Mouse (Mus musculus) liver, embryonic 12.5 days (tissue): ENCODE measurements around the gene Mpdu1. TPM values are rescaled to one million over a fixed set of nuclear protein-coding genes. Genes with fewer than 3 reads are reported as not detected.

Source experiments
- ATAC-seq: fragments of 200-750 bp; cut with Nextera tagmentation; 2 replicates; pipeline ENCODE4 v1.8.0; 2017; ENCODE audit warnings: moderate number of reproducible peaks, mild to moderate bottlenecking, moderate library complexity
- H3K27ac ChIP-seq: fragments of 300-500 bp; sonication (generic); 2 replicates; pipeline ENCODE4 v1.5.1; 2016; ENCODE audit warnings: mild to moderate bottlenecking
- H3K27me3 ChIP-seq: fragments of 300-500 bp; sonication (generic); replicated peaks from 2 replicates; pipeline ENCODE4 v1.6.1; 2016; ENCODE audit warnings: mild to moderate bottlenecking, moderate library complexity
- H3K36me3 ChIP-seq: fragments of 300-500 bp; sonication (generic); 2 replicates; pipeline ENCODE4 v1.6.1; 2016; ENCODE audit warnings: mild to moderate bottlenecking, moderate library complexity
- H3K4me1 ChIP-seq: fragments of 300-500 bp; sonication (generic); 2 replicates; pipeline ENCODE4 v1.6.1; 2016
- H3K4me2 ChIP-seq: fragments of 300-500 bp; sonication (generic); 2 replicates; pipeline ENCODE4 v1.6.1; 2016; ENCODE audit warnings: mild to moderate bottlenecking, moderate library complexity
- H3K4me3 ChIP-seq: fragments of 300-500 bp; sonication (generic); 2 replicates; pipeline ENCODE4 v1.5.1; 2016; ENCODE audit warnings: mild to moderate bottlenecking, moderate library complexity
- H3K9ac ChIP-seq: fragments of 300-500 bp; sonication (generic); 2 replicates; pipeline ENCODE4 v1.6.1; 2016; ENCODE audit warnings: mild to moderate bottlenecking, moderate library complexity
- H3K9me3 ChIP-seq: fragments of 300-500 bp; sonication (generic); replicated peaks from 2 replicates; pipeline ENCODE4 v1.6.1; 2016; ENCODE audit warnings: mild to moderate bottlenecking, moderate library complexity
- WGBS: fragments of 180-500 bp; shearing (Covaris S2); methylation state at CpG from one replicate; pipeline ENCODE4 v1.1.7; 2016; ENCODE audit not compliant: insufficient replicate concordance; 5-methylcytosine and 5-hydroxymethylcytosine counted together
- polyA plus RNA-seq: library from polyadenylated mRNA; unstranded; fragments of >200 nt; fragmentation: Nextera tagmentation; extraction: Ambion mirVana; gene quantifications from 2 replicates; pipeline ENCODE4 v1.2.1, GENCODE M21; 2016

Mpdu1 gene
- polyA plus RNA-seq, result 38.2 and 39.4 TPM in 2 replicates

- peak within 1 kb of the TSS; percentile 93 for H3K27ac ChIP-seq
- H3K4me2 ChIP-seq, result peak within 1 kb of the TSS; percentile 75
- H3K4me1 ChIP-seq, result peaks cover 49% of the 10 kb centered on the region
- ATAC-seq, result peak; percentile 93
- H3K9ac ChIP-seq, result peak within 1 kb of the TSS; percentile 70
- no peaks in the 10 kb centered on the region for H3K27me3 ChIP-seq
- peak within 1 kb of the TSS; percentile 68 for H3K4me3 ChIP-seq
- no peaks in the 10 kb centered on the region for H3K9me3 ChIP-seq
- H3K36me3 ChIP-seq, result peaks cover 66% of the 10 kb centered on the region
- under 1% methylated on average over 48 of the region's 48 CpGs for WGBS
These were observed at the start of gene Mpdu1 for GRCm38 (mm10) chr11:69662213-69662966. Gene Mpdu1, minus strand, starts transcription at chr11:69662642.

- H3K27me3 ChIP-seq, result no peaks in the 10 kb centered on the region
- peak overlapping the region; percentile 22; the same call in 1 of the 2 replicates for H3K9ac ChIP-seq
- WGBS, result 62% methylated on average over 2 of the region's 2 CpGs
- no peak overlapping the region for H3K4me3 ChIP-seq
- 0 out of 2 replicates have a peak overlapping the region, but pooled peaks have one; percentile 15 for H3K27ac ChIP-seq
- no peaks in the 10 kb centered on the region for H3K9me3 ChIP-seq
- H3K36me3 ChIP-seq, result no peaks in the 10 kb centered on the region
- no peak overlapping the region for H3K4me2 ChIP-seq
- no peak for ATAC-seq
- peaks cover 40% of the 10 kb centered on the region for H3K4me1 ChIP-seq
These were observed 48.6 kb upstream of the Mpdu1 start for GRCm38 (mm10) chr11:69711082-69711481.

DNA sequence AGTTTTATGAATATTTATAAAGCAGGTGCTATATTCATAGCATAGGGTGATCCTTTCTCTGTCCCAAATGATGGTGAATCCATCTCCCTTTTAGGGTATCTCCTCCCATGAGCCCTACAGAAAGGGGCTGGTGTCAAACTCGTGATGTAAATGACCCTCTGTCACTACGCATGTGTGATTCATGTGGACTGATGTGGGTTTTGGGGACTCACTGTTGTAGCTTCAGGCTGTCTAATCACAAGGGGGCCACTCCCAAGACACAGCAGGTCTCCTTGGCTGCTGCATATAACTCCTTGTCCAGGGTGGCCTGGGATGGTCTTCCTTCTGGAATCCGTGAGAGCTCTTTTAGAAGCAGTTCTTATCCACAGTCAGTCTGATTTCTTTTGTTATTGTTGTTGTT is 48.0 kb upstream of the Mpdu1 start:
- Histone ChIP-seq H3K27ac (peak overlapping the region; percentile 18; the same call in 1 of the 2 replicates), H3K27me3 (no peaks in the 10 kb centered on the region), H3K4me2 (0 out of 2 replicates have a peak overlapping the region, but pooled peaks have one; percentile 9), H3K9me3 (no peaks in the 10 kb centered on the region), H3K4me3 (no peak overlapping the region), H3K4me1 (peaks cover 34% of the 10 kb centered on the region), H3K9ac (0 out of 2 replicates have a peak overlapping the region, but pooled peaks have one; percentile 2), H3K36me3 (no peaks in the 10 kb centered on the region)
- WGBS, result 62% methylated on average over 3 of the region's 3 CpGs
- peak; percentile 57 for ATAC-seq

GRCm38 (mm10) chr11:69709554-69710446 is 47.4 kb upstream of the Mpdu1 start:
- H3K4me3 ChIP-seq, result no peak overlapping the region
- H3K36me3 ChIP-seq, result no peaks in the 10 kb centered on the region
- peak overlapping the region; percentile 18 for H3K27ac ChIP-seq
- WGBS, result 41% methylated on average over 11 of the region's 11 CpGs
- ATAC-seq, result peak; percentile 46; the same call in 1 of the 2 replicates
- no peaks in the 10 kb centered on the region for H3K9me3 ChIP-seq
- H3K27me3 ChIP-seq, result no peaks in the 10 kb centered on the region
- H3K9ac ChIP-seq, result peak overlapping the region; percentile 45; the same call in 1 of the 2 replicates
- peaks cover 32% of the 10 kb centered on the region for H3K4me1 ChIP-seq
- 0 out of 2 replicates have a peak overlapping the region, but pooled peaks have one; percentile 9 for H3K4me2 ChIP-seq

DNA sequence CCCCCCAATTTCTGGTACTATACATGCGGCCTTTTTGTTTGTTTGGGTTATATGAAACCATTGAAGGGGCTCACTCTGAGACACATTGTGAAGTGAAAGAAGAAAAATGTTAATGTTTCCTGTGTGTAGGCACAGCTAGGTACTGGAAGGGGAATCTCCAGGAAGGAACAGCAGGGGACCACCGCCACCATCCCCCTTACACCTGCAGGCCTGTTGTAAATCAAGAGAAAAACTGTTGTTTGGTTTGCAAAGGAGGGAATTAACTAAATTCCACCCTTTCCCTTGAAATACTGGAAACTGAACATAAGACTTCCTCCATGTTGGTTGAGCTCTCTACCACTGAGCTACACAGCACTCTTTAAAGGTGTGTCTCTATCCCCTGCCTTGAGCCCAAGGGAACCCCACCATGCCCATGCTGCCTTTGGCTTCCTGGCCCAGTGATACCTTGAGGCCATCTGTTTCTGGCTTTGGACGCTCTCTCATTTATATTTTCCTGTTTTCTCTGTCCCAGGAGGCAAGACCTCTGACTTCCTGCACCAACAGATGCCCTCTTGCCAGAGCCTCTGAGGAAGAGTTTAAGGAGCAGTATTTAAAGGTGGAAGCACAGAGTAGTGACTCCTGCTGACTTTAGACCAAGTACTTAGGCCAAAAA is 46.3 kb upstream of the Mpdu1 start:
- Histone ChIP-seq H3K9me3 (no peaks in the 10 kb centered on the region), H3K9ac (no peak overlapping the region; the same call in 1 of the 2 replicates), H3K27me3 (no peaks in the 10 kb centered on the region), H3K27ac (no peak overlapping the region), H3K4me2 (no peak overlapping the region), H3K4me3 (no peak overlapping the region), H3K36me3 (no peaks in the 10 kb centered on the region), H3K4me1 (peaks cover 36% of the 10 kb centered on the region)
- whole genome bisulfite sequencing, result 76% methylated on average over 3 of the region's 3 CpGs
- no peak for ATAC-seq

DNA sequence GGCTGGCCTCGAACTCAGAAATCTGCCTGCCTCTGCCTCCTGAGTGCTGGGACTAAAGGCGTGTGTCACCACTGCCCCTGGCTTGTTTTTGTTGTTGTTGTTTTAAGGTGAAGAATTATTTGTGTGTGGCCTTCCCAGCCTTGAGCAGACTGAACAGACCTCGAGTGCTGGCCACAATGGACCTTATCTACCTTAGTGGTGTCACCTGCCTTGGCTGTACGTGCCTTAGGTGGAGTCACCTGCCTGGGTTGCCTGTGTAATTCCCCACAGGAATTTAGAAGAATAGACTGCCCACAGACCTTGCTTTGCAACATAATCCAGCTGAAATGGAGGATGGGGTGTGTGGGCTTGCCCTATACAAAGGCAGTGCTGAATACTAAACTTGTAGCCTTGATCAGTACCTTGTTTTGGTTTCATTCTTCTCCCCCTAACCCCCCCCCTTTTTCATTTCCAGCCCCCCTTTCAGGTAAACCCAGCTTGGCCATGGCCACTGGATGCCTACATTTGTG is 45.5 kb upstream of the Mpdu1 start:
- H3K27me3 ChIP-seq, result no peaks in the 10 kb centered on the region
- no peak overlapping the region for H3K4me3 ChIP-seq
- no peak overlapping the region for H3K9ac ChIP-seq
- no peak for ATAC-seq
- no peak overlapping the region for H3K27ac ChIP-seq
- 66% methylated on average over 4 of the region's 4 CpGs for WGBS
- no peaks in the 10 kb centered on the region for H3K9me3 ChIP-seq
- H3K4me1 ChIP-seq, result peaks cover 36% of the 10 kb centered on the region
- no peak overlapping the region for H3K4me2 ChIP-seq
- no peaks in the 10 kb centered on the region for H3K36me3 ChIP-seq

DNA sequence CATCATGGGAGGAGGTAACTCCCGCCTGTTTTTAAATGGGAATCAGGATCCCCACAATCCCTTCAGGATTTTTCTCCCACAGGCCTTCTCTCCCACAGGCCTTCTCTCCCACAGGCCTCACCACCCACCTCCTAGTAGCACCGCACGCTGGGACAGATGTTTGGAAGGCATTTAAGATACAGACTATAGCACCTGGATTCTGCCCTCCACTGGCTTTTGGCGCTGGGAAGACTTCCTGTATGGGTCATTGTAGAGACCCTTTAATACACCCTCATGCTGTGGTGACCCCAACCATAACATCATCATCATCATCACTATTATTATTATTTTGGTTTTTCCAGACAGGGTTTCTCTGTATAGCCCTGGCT is 45.0 kb upstream of the Mpdu1 start:
- H3K36me3 ChIP-seq, result no peaks in the 10 kb centered on the region
- no peak overlapping the region for H3K27ac ChIP-seq
- H3K4me2 ChIP-seq, result no peak overlapping the region
- H3K4me1 ChIP-seq, result peaks cover 36% of the 10 kb centered on the region
- no peak for ATAC-seq
- no peaks in the 10 kb centered on the region for H3K27me3 ChIP-seq
- 83% methylated on average over 4 of the region's 4 CpGs for WGBS
- no peak overlapping the region for H3K4me3 ChIP-seq
- no peak overlapping the region for H3K9ac ChIP-seq
- no peaks in the 10 kb centered on the region for H3K9me3 ChIP-seq

- Histone ChIP-seq H3K4me1 (peaks cover 36% of the 10 kb centered on the region), H3K4me3 (no peak overlapping the region), H3K9me3 (no peaks in the 10 kb centered on the region), H3K27ac (0 out of 2 replicates have a peak overlapping the region, but pooled peaks have one; percentile 1), H3K27me3 (no peaks in the 10 kb centered on the region), H3K9ac (no peak overlapping the region), H3K36me3 (no peaks in the 10 kb centered on the region), H3K4me2 (no peak overlapping the region)
- no peak for ATAC-seq
- 65% methylated on average over 6 of the region's 6 CpGs for WGBS
These were observed 44.5 kb upstream of the Mpdu1 start for GRCm38 (mm10) chr11:69706775-69707479.

DNA sequence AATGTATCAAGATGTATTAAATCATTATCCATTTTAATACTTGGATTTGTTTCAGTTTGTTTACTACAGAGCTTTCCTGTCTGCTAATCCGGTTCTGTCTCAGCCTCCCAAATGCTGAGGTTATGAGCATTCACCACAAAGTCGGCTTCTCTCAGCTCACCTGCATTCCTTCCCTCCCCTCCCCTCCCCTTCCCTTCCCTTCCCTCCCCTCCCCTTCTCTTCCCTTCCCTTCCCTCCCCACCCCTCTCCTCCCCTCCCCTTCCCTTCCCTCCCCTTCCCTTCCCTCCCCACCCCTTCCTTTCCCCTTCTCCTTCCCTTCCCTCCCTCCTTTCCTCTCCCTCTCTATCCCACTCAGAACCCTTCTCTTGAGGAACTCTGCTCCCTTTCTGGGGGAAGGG is 42.2 kb upstream of the Mpdu1 start:
- Histone ChIP-seq H3K4me1 (peaks cover 24% of the 10 kb centered on the region), H3K4me2 (no peak overlapping the region), H3K9ac (no peak overlapping the region), H3K27me3 (no peaks in the 10 kb centered on the region), H3K27ac (0 out of 2 replicates have a peak overlapping the region, but pooled peaks have one; percentile 3), H3K36me3 (no peaks in the 10 kb centered on the region), H3K9me3 (no peaks in the 10 kb centered on the region), H3K4me3 (no peak overlapping the region)
- 28% methylated on average over 2 of the region's 2 CpGs for WGBS
- ATAC-seq, result no peak

DNA sequence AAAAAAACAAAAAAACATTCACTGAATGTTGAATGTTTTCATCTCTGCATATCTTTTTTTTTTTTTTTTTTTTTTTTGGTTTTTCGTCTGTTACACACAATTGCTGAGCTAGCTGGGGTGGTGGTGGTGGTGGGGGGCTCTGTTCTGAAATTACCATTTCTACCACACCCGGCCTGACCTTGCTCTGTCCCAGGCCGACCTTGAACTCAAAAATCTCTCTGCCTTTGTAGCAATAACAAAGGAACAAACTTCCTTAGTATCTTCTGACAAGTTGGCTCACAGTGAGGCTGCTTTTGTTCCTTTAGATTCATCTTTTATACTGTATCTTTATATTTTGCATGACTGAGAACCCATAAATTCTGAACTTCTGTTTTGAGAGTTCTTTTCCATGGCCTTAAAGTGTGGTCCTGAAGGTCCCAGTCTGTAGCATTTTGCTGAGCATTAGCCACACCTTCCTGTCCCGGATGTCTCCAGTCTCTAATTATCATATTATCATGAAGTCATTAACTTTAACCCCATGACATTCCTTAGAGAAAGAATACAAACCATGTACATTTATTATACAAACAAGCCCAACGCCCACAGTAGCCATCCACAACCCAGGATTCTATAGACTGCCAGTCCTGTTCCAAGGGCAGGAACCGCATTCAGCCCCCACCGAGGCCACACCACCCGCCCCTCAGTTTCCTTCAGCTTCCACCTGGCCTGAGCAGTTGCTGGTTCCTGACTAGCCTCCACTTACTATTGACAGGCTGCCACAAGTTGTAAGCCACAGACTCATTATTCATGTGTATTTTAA is 41.6 kb upstream of the Mpdu1 start:
- Histone ChIP-seq H3K4me3 (no peak overlapping the region), H3K9ac (no peak overlapping the region), H3K9me3 (no peaks in the 10 kb centered on the region), H3K4me1 (peaks cover 22% of the 10 kb centered on the region), H3K36me3 (no peaks in the 10 kb centered on the region), H3K27ac (no peak overlapping the region), H3K4me2 (no peak overlapping the region), H3K27me3 (no peaks in the 10 kb centered on the region)
- WGBS, result 53% methylated on average over 8 of the region's 8 CpGs
- ATAC-seq, result no peak
